Mouse (Mus musculus) left cerebral cortex, postnatal 4 days (tissue): ENCODE results near the gene B430305J03Rik. TPM values are rescaled to one million over a fixed set of nuclear protein-coding genes. Genes with fewer than 3 reads are reported as not detected.

Source experiments
- DNase-seq: peaks from one replicate; pipeline ENCODE4 v3.0.0-alpha.2; 2022
- intact Hi-C: fragments of 180-260 bp; cut with DNase I; formaldehyde crosslinking; loops from one replicate; pipeline ENCODE4 v1.15.1; 2025
- total RNA-seq, 2 experiments: library from RNA; stranded (reverse); gene quantifications; 2 replicates each; pipeline ENCODE4 v1.2.3; 2021

The B430305J03Rik gene
- 1 to 10 TPM; 1.2 to 1.6 TPM for total RNA-seq

GRCm38 (mm10) chr3:61365779-61366373 is at the start of gene B430305J03Rik:
B430305J03Rik (minus strand) TSS chr3:61365951.
- peak; percentile 5 for DNase-seq
- intact Hi-C loops = loop anchor here (5.0 to 10.0 kb wide), 2 partner anchors 109 to 809 kb away; no protein-coding TSS in a partner anchor

- no peak for DNase-seq
- intact Hi-C loops = no loop called here
These were observed 43.9 kb upstream of the B430305J03Rik start for GRCm38 (mm10) chr3:61409683-61410082.

GRCm38 (mm10) chr3:61406921-61407320 is 41.2 kb upstream of the B430305J03Rik start:
- no peak for DNase-seq
- intact Hi-C loops = no loop called here

DNA sequence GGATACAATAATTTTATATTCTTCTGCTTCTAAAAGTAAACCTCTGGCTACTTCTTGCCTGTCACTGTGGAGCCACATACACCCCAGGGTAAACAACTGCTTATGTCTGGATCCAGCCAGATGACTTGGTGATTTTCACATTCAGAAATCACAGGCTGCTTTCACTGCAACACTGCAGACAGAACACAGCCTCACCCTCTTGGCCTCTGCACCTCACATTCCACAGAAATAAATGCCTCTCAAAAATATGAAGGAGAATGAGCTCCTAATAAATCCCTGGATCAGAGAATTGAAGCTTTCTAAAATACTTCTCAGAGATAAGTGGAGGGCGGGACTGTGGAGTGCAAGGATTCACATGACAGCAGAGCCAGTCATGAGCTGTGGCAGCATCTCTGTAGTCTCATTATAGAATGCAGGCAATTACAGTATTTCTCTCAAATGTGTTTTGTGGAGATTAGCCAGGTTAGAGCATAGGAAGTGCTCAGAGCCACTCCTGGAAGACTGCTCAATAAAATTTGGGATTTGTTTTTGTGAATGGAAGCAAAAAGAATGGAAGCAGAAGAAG is 35.2 kb upstream of the B430305J03Rik start:
- no peak for DNase-seq

GRCm38 (mm10) chr3:61396728-61397127 is 31.0 kb upstream of the B430305J03Rik start:
- intact Hi-C loops = no loop called here
- DNase-seq = no peak

More for the DNA sequence above, 35.2 kb upstream of the B430305J03Rik start:
- intact Hi-C loops = no loop called here

- intact Hi-C loops = no loop called here
- no peak for DNase-seq
These were observed 29.6 kb upstream of the B430305J03Rik start for GRCm38 (mm10) chr3:61395382-61395781.

DNA sequence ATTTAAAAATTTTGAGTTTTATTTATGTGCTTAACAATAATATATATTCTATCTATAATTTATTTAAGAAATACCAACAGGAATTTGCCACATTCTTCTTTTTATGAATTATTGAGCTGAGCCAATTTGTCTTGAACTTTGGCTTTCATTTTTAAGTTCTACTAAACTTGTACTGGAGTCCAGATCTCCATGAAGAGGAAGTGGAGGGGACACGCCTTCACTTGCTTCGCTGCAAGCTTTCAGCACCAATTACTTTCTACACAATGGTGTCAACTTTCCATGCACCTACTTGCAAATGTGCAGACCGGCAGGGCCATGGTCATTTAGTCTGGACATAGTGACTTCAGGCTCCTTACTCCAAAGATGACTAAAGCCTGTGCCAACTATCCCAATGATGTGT is 27.8 kb upstream of the B430305J03Rik start:
- intact Hi-C loops = no loop called here
- DNase-seq = no peak

DNA sequence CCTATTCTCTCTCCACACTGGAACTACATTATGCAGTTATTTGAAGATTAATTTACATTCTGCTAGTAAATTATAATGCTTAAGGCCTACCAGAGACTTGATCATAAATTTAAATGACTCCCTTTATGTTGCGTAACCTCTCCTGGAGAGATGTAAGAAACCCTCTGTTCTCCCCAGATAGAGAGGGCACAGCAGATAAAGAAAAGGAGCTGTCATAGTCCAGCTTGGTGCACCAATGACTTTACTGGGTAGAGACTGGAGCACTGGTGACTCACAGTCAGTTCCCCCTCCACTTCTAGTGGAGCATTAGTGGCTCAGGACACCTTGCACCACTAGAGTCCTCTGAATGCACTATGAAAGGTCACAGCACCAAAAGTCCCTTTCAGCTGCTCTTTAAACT is 27.1 kb upstream of the B430305J03Rik start:
- no peak for DNase-seq
- intact Hi-C loops = no loop called here

GRCm38 (mm10) chr3:61391564-61391963 is 25.8 kb upstream of the B430305J03Rik start:
- no peak for DNase-seq
- intact Hi-C loops = no loop called here

DNA sequence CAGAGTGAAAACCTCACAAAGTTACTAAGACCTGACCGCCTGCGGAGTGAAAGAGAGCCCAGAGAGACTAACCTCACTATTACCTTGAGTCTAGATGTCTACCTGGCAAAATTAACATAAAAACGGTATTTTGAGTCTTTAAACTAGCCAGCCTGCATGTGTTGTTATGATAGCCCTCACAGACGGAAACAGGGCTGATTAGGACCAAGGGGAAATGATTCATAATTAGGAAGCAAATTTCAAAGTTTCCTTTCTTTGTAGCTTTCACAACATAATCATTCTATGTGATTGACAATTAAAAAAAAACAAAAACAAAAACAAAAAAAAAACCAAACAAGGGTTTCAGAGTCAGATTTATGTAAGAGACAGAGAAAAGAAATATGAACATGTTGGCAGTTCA is 20.6 kb upstream of the B430305J03Rik start:
- intact Hi-C loops = no loop called here
- no peak for DNase-seq

- no peak for DNase-seq
- intact Hi-C loops = no loop called here
These were observed 10.2 kb upstream of the B430305J03Rik start for GRCm38 (mm10) chr3:61376001-61376400.

- intact Hi-C loops = loop anchor here (5.0 to 10.0 kb wide), 2 partner anchors 111 to 806 kb away; no protein-coding TSS in a partner anchor
- no peak for DNase-seq
These were observed 2.7 kb upstream of the B430305J03Rik start for GRCm38 (mm10) chr3:61368446-61368845.

- peak; percentile 41 for DNase-seq
- intact Hi-C loops = loop anchor here (5.0 to 10.0 kb wide), 2 partner anchors 108 to 810 kb away; no protein-coding TSS in a partner anchor
These were observed 573 bp downstream of the B430305J03Rik start for GRCm38 (mm10) chr3:61364978-61365778.

GRCm38 (mm10) chr3:61364661-61364977 is 1.1 kb downstream of the B430305J03Rik start:
- no peak for DNase-seq
- intact Hi-C loops = loop anchor here (10.0 kb wide), 1 partner anchor 810 kb away; no protein-coding TSS in a partner anchor

DNA sequence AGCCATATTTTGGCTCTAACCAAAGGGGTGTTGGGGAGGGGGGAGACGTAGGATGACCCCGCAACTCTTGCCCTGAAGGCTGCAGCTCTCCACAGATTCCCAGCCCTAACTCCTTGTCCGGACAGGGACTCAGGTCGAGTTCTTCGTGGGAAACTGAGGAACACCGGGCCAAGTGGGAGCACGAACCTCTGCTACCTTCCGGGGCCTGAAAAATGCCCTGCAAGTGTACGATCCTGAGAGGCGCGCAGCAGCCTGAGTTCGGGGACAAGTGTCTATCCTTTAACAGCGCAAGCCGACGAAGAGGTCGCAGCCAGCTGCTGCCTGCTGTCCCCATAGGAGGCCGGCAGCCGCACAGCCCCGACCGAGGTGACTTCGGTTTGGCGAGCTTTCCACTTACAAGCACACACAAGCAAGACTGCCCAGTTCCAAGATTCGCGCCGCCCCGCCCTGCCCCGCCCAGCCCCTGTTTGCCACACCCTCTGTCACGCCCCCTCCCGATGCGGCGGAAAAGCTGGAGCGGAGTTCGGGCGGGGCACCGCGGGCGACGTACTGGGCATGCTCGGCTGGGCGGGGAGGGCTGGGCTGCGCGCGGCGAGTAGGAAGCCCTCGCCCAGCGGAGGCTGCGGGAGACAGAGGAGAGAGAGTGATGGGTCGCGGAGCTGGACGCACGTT is 1.6 kb downstream of the B430305J03Rik start:
- peak; percentile 98 for DNase-seq
- intact Hi-C loops = loop anchor here (10.0 kb wide), 1 partner anchor 811 kb away; no protein-coding TSS in a partner anchor

- peak; percentile 94 for DNase-seq
- intact Hi-C loops = loop anchor here (10.0 kb wide), 1 partner anchor 811 kb away; no protein-coding TSS in a partner anchor
These were observed 2.4 kb downstream of the B430305J03Rik start for GRCm38 (mm10) chr3:61363161-61363988.

DNA sequence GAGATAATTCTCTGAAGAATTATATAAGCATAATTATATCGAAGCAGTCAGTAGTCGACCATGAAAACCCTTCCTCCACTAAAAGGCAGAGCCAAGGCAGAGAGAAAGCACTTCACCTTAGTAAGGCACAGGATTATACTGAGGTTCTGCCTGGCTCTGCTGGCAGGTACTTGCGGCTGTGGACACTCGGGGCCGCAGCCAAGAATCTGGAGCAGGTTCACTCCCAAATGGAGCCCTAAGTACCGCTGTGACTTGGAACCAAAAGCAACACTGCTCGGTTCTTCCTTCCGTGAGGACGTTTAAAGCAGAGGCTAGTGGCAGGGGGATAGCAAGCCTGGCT is 3.0 kb downstream of the B430305J03Rik start:
- intact Hi-C loops = loop anchor here (10.0 kb wide), 1 partner anchor 812 kb away; no protein-coding TSS in a partner anchor

GRCm38 (mm10) chr3:61361338-61361737 is 4.4 kb downstream of the B430305J03Rik start, which contains the start of gene Rap2b:
Rap2b (plus strand) TSS chr3:61361638.
- intact Hi-C loops = loop anchor here (10.0 kb wide), 1 partner anchor 813 kb away; no protein-coding TSS in a partner anchor
- DNase-seq = no peak

More for the DNA sequence above, 3.0 kb downstream of the B430305J03Rik start:
- DNase-seq = no peak

GRCm38 (mm10) chr3:61358756-61359293 is 6.9 kb downstream of the B430305J03Rik start:
- intact Hi-C loops = no loop called here
- DNase-seq = no peak

DNA sequence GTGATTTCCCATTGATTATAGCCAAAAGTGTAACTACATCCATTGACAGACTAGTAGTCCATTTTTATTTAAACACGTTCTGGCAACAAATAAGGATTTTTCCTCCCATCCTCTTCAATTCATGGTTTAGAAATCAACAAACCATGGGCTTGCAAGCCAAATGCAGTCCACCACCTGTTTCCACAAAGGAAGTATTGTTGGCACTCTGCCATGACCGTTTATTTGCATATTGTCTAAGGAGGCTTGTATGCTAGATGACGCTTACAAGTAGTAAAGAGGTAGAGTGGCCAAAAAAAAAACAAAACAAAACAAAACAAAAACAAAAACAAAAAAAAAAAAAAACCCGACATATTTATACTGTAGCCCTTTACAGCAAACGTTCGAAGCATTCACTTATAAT is 7.6 kb downstream of the B430305J03Rik start:
- intact Hi-C loops = no loop called here
- DNase-seq = peak; percentile 26
